Mouse (Mus musculus) brain, embryonic 14.5 days (tissue): ENCODE data around the gene Rsph14.
A peak's percentile ranks its signal among the peaks of the same experiment; 100 is the strongest.

Experiments used
- CTCF ChIP-seq: fragments of 200-500 bp; IDR thresholded peaks from 2 replicates; pipeline ENCODE4 v1.5.1; 2012; ENCODE audit warnings: inconsistent platforms, mild to moderate bottlenecking, moderate library complexity, borderline replicate concordance; ENCODE audit not compliant: insufficient read depth, insufficient read length; ENCODE audit errors: extremely low read depth
- POLR2A ChIP-seq: fragments of 200-500 bp; IDR thresholded peaks from 2 replicates; pipeline ENCODE4 v1.6.1; 2012; ENCODE audit warnings: mild to moderate bottlenecking, inconsistent platforms, borderline replicate concordance; ENCODE audit not compliant: poor library complexity, insufficient read depth, insufficient read length, severe bottlenecking; ENCODE audit errors: extremely low read depth

DNA sequence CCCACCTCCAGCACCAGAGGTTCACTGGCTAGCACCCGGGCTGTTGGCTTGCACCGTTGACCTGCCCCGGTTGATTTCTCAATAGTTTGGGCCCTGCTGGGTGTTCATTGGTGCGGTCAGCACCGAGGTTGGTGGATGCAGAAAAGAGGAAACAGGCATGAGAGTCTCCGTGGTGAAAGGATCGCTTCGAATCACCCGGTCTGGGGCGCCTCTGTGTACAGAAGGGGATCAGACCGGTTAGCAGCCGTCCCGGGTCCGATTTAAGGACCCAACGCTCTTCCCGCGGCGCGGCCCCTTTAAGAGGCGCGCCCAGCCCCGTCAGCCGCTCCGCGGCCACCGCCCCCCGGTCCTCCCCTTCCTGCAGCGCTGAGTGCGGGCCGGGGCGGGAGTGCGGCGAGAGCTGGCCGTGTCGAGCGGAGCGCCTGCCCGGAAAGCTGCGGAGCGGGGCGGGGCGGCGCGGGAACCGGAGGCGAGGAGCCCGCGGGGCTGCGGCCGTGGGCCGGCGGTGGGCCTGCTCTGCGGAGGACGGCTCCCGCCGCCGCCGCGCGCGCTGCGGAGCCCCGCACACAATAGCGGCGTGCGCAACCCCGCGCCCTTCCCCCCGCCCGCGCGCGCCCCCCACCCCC lies 27.9 kb upstream of the Rsph14 start, which contains the start of gene Bcr:
- TF ChIP-seq POLR2A: peak; percentile 91
- no peak for TF ChIP-seq CTCF
